Mouse (Mus musculus) CH12.LX (cell line): ENCODE data around the gene Hcar1. TPM values are rescaled to one million over a fixed set of nuclear protein-coding genes. Genes with fewer than 3 reads are reported as not detected.

Experiments used
- DNase-seq: peaks from one replicate; pipeline ENCODE4 v3.0.0-alpha.2; 2013; ENCODE audit errors: extremely low read depth
- H3K27ac ChIP-seq: 2 replicates; pipeline ENCODE4 v1.5.1; 2012; ENCODE audit warnings: low read depth, mild to moderate bottlenecking, control low read depth, moderate library complexity; ENCODE audit not compliant: insufficient read depth
- H3K27me3 ChIP-seq: replicated peaks from 2 replicates; pipeline ENCODE3; 2012; ENCODE audit warnings: inconsistent platforms
- H3K36me3 ChIP-seq, 2 experiments: replicated peaks in 1 of 2; 2 replicates each; pipeline versions ENCODE3 to v1.6.1; 2012; ENCODE audit warnings: inconsistent platforms in 1 of 2, low read length in 1 of 2, mild to moderate bottlenecking in 1 of 2, mixed read lengths in 1 of 2, moderate library complexity in 1 of 2; ENCODE audit not compliant: control insufficient read depth in 1 of 2, insufficient read depth in 1 of 2
- H3K4me1 ChIP-seq, 2 experiments: 2 replicates each; pipeline ENCODE4 v1.6.1; 2012; ENCODE audit warnings: inconsistent platforms in 1 of 2, moderate library complexity in 1 of 2; ENCODE audit not compliant: insufficient read depth in 2 of 2, control insufficient read depth in 1 of 2
- H3K4me2 ChIP-seq: 2 replicates; pipeline ENCODE4 v1.6.1; 2012; ENCODE audit warnings: low read depth, mild to moderate bottlenecking, control low read depth; ENCODE audit not compliant: poor library complexity, insufficient read depth, severe bottlenecking
- H3K4me3 ChIP-seq, 3 experiments: fragments of 150-350 bp in 1 of 3; sonication (generic) in 1 of 3; replicated peaks in 1 of 3; 2 replicates each; pipeline versions ENCODE3 to v1.5.1; 2011 to 2012; ENCODE audit warnings: low read depth in 2 of 3, low read length in 2 of 3, mild to moderate bottlenecking in 2 of 3, moderate library complexity in 2 of 3, control low read depth in 1 of 3, improper control_type of control experiment in 1 of 3, inconsistent platforms in 1 of 3, mixed read lengths in 1 of 3; ENCODE audit not compliant: poor library complexity in 1 of 3
- H3K79me2 ChIP-seq: replicated peaks from 2 replicates; pipeline ENCODE4 v1.6.1; 2012; ENCODE audit warnings: mild to moderate bottlenecking, moderate library complexity; ENCODE audit not compliant: control insufficient read depth, poor library complexity, insufficient read depth, severe bottlenecking; ENCODE audit errors: extremely low read depth
- H3K9ac ChIP-seq: 2 replicates; pipeline ENCODE4 v1.6.1; 2012; ENCODE audit warnings: low read depth, mild to moderate bottlenecking, control low read depth, moderate library complexity; ENCODE audit not compliant: insufficient read depth
- H3K9me3 ChIP-seq: replicated peaks from 2 replicates; pipeline ENCODE3; 2012; ENCODE audit warnings: low read length, inconsistent platforms, mixed read lengths
- BHLHE40 ChIP-seq: IDR thresholded peaks from 2 replicates; pipeline ENCODE4 v1.6.1; 2011; ENCODE audit warnings: mild to moderate bottlenecking, low read depth, low read length, improper control_type of control experiment
- CHD1 ChIP-seq: IDR thresholded peaks from 2 replicates; pipeline ENCODE4 v1.6.1; 2012; ENCODE audit warnings: low read depth, low read length, improper control_type of control experiment, inconsistent platforms
- CHD2 ChIP-seq: IDR thresholded peaks from 2 replicates; pipeline ENCODE4 v1.6.1; 2011; ENCODE audit warnings: low read length, improper control_type of control experiment
- CTCF ChIP-seq, 2 experiments: IDR thresholded peaks in 1 of 2; conservative IDR thresholded peaks in 1 of 2; 2 replicates each; pipeline ENCODE4 v1.5.1; 2011 to 2012; ENCODE audit warnings: low read depth in 2 of 2, low read length in 2 of 2, improper control_type of control experiment in 1 of 2, inconsistent platforms in 1 of 2, mild to moderate bottlenecking in 1 of 2, moderate library complexity in 1 of 2
- E2F4 ChIP-seq: IDR thresholded peaks from 2 replicates; pipeline ENCODE4 v1.6.1; 2011; ENCODE audit warnings: low read depth, low read length, improper control_type of control experiment; ENCODE audit not compliant: insufficient replicate concordance
- GABPA ChIP-seq: IDR thresholded peaks from 2 replicates; pipeline ENCODE4 v1.6.1; 2012; ENCODE audit warnings: low read depth, low read length, improper control_type of control experiment, inconsistent platforms; ENCODE audit not compliant: insufficient replicate concordance
- HCFC1 ChIP-seq: IDR thresholded peaks from 2 replicates; pipeline ENCODE4 v1.6.1; 2012; ENCODE audit warnings: low read depth, mild to moderate bottlenecking, inconsistent platforms, low read length, improper control_type of control experiment
- IRF4 ChIP-seq: IDR thresholded peaks from 2 replicates; pipeline ENCODE4 v1.6.1; 2014; ENCODE audit warnings: low read depth, mild to moderate bottlenecking, inconsistent platforms, low read length, improper control_type of control experiment
- JUND ChIP-seq: conservative IDR thresholded peaks from 2 replicates; pipeline ENCODE4 v1.6.1; 2011; ENCODE audit warnings: low read depth, low read length, improper control_type of control experiment
- KAT2A ChIP-seq: IDR thresholded peaks from 2 replicates; pipeline ENCODE4 v1.6.1; 2012; ENCODE audit warnings: low read length, improper control_type of control experiment, inconsistent platforms; ENCODE audit not compliant: insufficient replicate concordance
- MAX ChIP-seq: IDR thresholded peaks from 2 replicates; pipeline ENCODE4 v1.6.1; 2011; ENCODE audit warnings: low read length, improper control_type of control experiment
- MEF2A ChIP-seq: IDR thresholded peaks from 2 replicates; pipeline ENCODE4 v1.6.1; 2014; ENCODE audit warnings: low read depth, mild to moderate bottlenecking, inconsistent platforms, low read length, improper control_type of control experiment, borderline replicate concordance
- NELFE ChIP-seq: IDR thresholded peaks from 2 replicates; pipeline ENCODE4 v1.6.1; 2011; ENCODE audit warnings: low read depth, low read length, improper control_type of control experiment
- POLR2AphosphoS2 ChIP-seq: IDR thresholded peaks from 2 replicates; pipeline ENCODE4 v1.6.1; 2011; ENCODE audit warnings: low read depth, low read length, improper control_type of control experiment
- TCF12 ChIP-seq: IDR thresholded peaks from 2 replicates; pipeline ENCODE4 v1.6.1; 2014; ENCODE audit warnings: low read depth, mild to moderate bottlenecking, inconsistent platforms, low read length, improper control_type of control experiment
- ZNF384 ChIP-seq: IDR thresholded peaks from 2 replicates; pipeline ENCODE4 v1.6.1; 2012; ENCODE audit warnings: low read depth, low read length, improper control_type of control experiment, inconsistent platforms
- dilution Hi-C: fragments of 300-500 bp; cut with MboI; formaldehyde crosslinking; loops from 2 replicates; pipeline ENCODE4 v1.14.3; 2020; ENCODE audit warnings: low sequenced_read_pairs; ENCODE audit not compliant: extremely low pct_unique_long_range_greater_than_20kb, extremely low pct_ligation_motif_present
- in situ Hi-C: fragments of 300-500 bp; cut with MboI; formaldehyde crosslinking; loops from 3 replicates; pipeline ENCODE4 v1.14.3; 2019; ENCODE audit warnings: low sequenced_read_pairs, low pct_ligation_motif_present, low pct_unique_long_range_greater_than_20kb, mixed read lengths
- polyA plus RNA-seq: library from polyadenylated mRNA; unstranded; fragments of >175 nt; gene quantifications from 2 replicates; pipeline ENCODE4 v1.2.1, GENCODE M21; 2012; ENCODE audit warnings: low read depth; ENCODE audit not compliant: insufficient read length
- total RNA-seq, 2 experiments: library from RNA; depleted of rRNA; stranded (reverse); fragments of 300-350 nt in 1 of 2; fragments of >200 nt in 1 of 2; gene quantifications; 2 replicates each; pipeline ENCODE4 v1.2.3; 2012 to 2014

The Hcar1 gene
- total and polyA plus RNA-seq, 3 experiments: not detected

DNA sequence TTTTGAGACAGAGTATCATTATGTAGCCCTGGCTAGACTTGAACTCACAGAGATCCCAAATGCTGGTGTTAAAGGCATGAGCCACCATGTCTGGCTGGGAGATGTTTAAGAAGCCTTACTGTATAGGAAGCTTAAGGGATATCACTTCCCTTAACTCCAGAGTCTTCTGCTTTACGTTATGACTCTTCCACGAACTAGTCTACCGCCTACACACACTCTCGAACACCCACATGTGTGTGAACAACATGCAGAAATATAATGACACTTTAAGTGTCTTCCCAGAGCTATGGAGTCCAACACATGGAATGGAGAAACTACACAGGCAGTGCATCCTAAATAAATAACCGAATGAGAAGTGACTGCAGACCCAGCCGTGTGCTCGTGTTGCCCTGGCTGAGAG lies 4.1 kb upstream of the Hcar1 start:
- Histone ChIP-seq H3K36me3 (no peaks in the 10 kb centered on the region), H3K4me3 (no peak overlapping the region), H3K27ac (no peak overlapping the region), H3K9ac (no peak overlapping the region), H3K4me2 (no peak overlapping the region), H3K9me3 (no peaks in the 10 kb centered on the region), H3K27me3 (no peaks in the 10 kb centered on the region), H3K4me1 (peaks cover 4 to 9% of the 10 kb centered on the region in 2 experiments), H3K79me2 (no peaks in the 10 kb centered on the region)
- dilution Hi-C loops (no loop called here), in situ Hi-C loops (no loop called here)
- DNase-seq: no peak
- TF ChIP-seq MAX: no peak
- no peak for TF ChIP-seq IRF4
- no peak for TF ChIP-seq BHLHE40
- TF ChIP-seq POLR2AphosphoS2: no peak
- TF ChIP-seq TCF12: no peak
- no peak for TF ChIP-seq HCFC1
- TF ChIP-seq JUND: no peak
- no peak for TF ChIP-seq CHD1
- TF ChIP-seq ZNF384: no peak

DNA sequence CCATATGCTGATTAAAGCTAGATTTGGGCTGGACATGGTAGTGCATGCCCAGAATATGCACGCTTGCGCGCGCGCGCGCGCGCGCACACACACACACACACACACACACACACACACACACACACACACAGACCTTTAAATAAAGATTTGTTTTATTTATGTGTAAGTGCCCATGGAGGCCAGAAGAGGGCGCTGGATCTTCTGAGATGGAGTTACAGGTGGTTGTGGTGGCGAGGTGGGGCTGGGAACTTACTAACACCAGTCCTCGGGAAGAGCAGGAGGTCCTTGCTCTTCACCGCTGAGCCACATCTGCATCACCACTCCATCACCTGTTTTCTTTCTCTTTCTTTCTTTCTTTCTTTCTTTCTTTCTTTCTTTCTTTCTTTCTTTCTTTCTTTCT lies 958 bp upstream of the Hcar1 start:
- TF ChIP-seq E2F4 (no peak), TCF12 (no peak), KAT2A (no peak), CHD2 (no peak), CTCF (conservative IDR thresholded peaks at IDR 0.05 in 1 of 2, IDR thresholded peaks at IDR 0.05 in 1 of 2; ENCODE audit: low read depth in 2 of 2, low read length in 2 of 2) (peak in 1 of 2 experiments; percentile 13; a peak in 1 of 4 replicates), MEF2A (no peak)
- Histone ChIP-seq H3K79me2 (no peaks in the 10 kb centered on the region), H3K9me3 (no peaks in the 10 kb centered on the region), H3K4me3 (no peak overlapping the region), H3K27me3 (no peaks in the 10 kb centered on the region), H3K4me2 (no peak overlapping the region), H3K4me1 (peaks cover 6 to 14% of the 10 kb centered on the region in 2 experiments; a peak in 3 of 4 replicates), H3K9ac (no peak overlapping the region), H3K27ac (no peak overlapping the region), H3K36me3 (no peaks in the 10 kb centered on the region)
- dilution Hi-C loops: no loop called here
- in situ Hi-C loops: no loop called here
- DNase-seq: no peak

- no peaks in the 10 kb centered on the region for H3K79me2 ChIP-seq
- H3K27ac ChIP-seq: no peak overlapping the region
- H3K4me1 ChIP-seq: peaks cover 7 to 16% of the 10 kb centered on the region in 2 experiments; a peak in 2 of 4 replicates
- in situ Hi-C loops: no loop called here
- H3K27me3 ChIP-seq: no peaks in the 10 kb centered on the region
- no peak for TF ChIP-seq IRF4
- no peak for TF ChIP-seq NELFE
- 0 out of 2 replicates have a peak, but pooled peaks have one; percentile 35 for TF ChIP-seq ZNF384
- TF ChIP-seq GABPA: no peak
- TF ChIP-seq, all 38 proteins: peak for 1
- H3K4me2 ChIP-seq: peak overlapping the region; percentile 73
- DNase-seq: no peak
- no peak overlapping the region for H3K4me3 ChIP-seq
- no peaks in the 10 kb centered on the region for H3K9me3 ChIP-seq
- no peaks in the 10 kb centered on the region for H3K36me3 ChIP-seq
- peak overlapping the region; percentile 3; the same call in 1 of the 2 replicates for H3K9ac ChIP-seq
- dilution Hi-C loops: no loop called here
Measured at GRCm38 (mm10) chr5:123878056-123878455, 1.8 kb downstream of the Hcar1 start.
